Mouse (Mus musculus) forebrain, embryonic 16.5 days (tissue): ENCODE measurements around the gene Gm20518. TPM values are rescaled to one million over a fixed set of nuclear protein-coding genes. Genes with fewer than 3 reads are reported as not detected.

Experiments used
- ATAC-seq: fragments of 200-750 bp; cut with Nextera tagmentation; 2 replicates; pipeline ENCODE4 v1.8.0; 2017; ENCODE audit warnings: mild to moderate bottlenecking, moderate library complexity
- H3K27ac ChIP-seq: fragments of 300-500 bp; sonication (generic); 2 replicates; pipeline ENCODE4 v1.5.1; 2014; ENCODE audit warnings: low read length, control low read depth
- H3K27me3 ChIP-seq: fragments of 300-500 bp; sonication (generic); replicated peaks from 2 replicates; pipeline ENCODE4 v1.6.1; 2014; ENCODE audit warnings: low read length; ENCODE audit not compliant: control insufficient read depth, insufficient read depth
- H3K36me3 ChIP-seq: fragments of 300-500 bp; sonication (generic); 2 replicates; pipeline ENCODE4 v1.6.1; 2014; ENCODE audit not compliant: control insufficient read depth, insufficient read depth
- H3K4me1 ChIP-seq: fragments of 300-500 bp; sonication (generic); replicated peaks from 2 replicates; pipeline ENCODE4 v1.6.1; 2014; ENCODE audit warnings: low read length; ENCODE audit not compliant: control insufficient read depth, insufficient read depth
- H3K4me2 ChIP-seq: fragments of 300-500 bp; sonication (generic); 2 replicates; pipeline ENCODE4 v1.6.1; 2014; ENCODE audit warnings: mild to moderate bottlenecking, low read length, control low read depth
- H3K4me3 ChIP-seq: fragments of 300-500 bp; sonication (generic); replicated peaks from 2 replicates; pipeline ENCODE4 v1.5.1; 2014; ENCODE audit warnings: mild to moderate bottlenecking, low read length, control low read depth
- H3K9ac ChIP-seq: fragments of 300-500 bp; sonication (generic); replicated peaks from 2 replicates; pipeline ENCODE4 v1.6.1; 2014; ENCODE audit warnings: low read depth, low read length, control low read depth
- H3K9me3 ChIP-seq: fragments of 300-500 bp; sonication (generic); 2 replicates; pipeline ENCODE4 v1.6.1; 2016; ENCODE audit warnings: low read length; ENCODE audit not compliant: control insufficient read depth
- WGBS: fragments of 180-500 bp; shearing (Covaris S2); extraction: QIAGEN DNeasy Blood & Tissue Kit; methylation state at CpG from one replicate; pipeline ENCODE4 v1.1.7; 2014; 5-methylcytosine and 5-hydroxymethylcytosine counted together
- polyA plus RNA-seq: library from polyadenylated mRNA; unstranded; fragments of >200 nt; fragmentation: Nextera tagmentation; extraction: Ambion mirVana; gene quantifications from 2 replicates; pipeline ENCODE4 v1.2.1, GENCODE M21; 2015

Gm20518 gene
- polyA plus RNA-seq, 1 experiment from 2014 or later: 1.1 TPM

GRCm38 (mm10) chr16:17911052-17911595 lies 19.7 kb upstream of the Gm20518 start, which contains the start of gene Ess2:
Gene Ess2, minus strand, starts transcription at chr16:17911348.
- peaks cover 12% of the 10 kb centered on the region for H3K36me3 ChIP-seq
- no peaks in the 10 kb centered on the region for H3K9me3 ChIP-seq
- peak within 1 kb of the TSS; percentile 75 for H3K9ac ChIP-seq
- H3K4me1 ChIP-seq: peaks cover 22% of the 10 kb centered on the region
- peak within 1 kb of the TSS; percentile 75 for H3K4me3 ChIP-seq
- peak within 1 kb of the TSS; percentile 80 for H3K4me2 ChIP-seq
- WGBS: under 1% methylated on average over 35 of the region's 35 CpGs
- ATAC-seq: peak; percentile 96
- H3K27me3 ChIP-seq: peaks cover 43% of the 10 kb centered on the region
- H3K27ac ChIP-seq: peak within 1 kb of the TSS; percentile 70; the same call in 1 of the 2 replicates

DNA sequence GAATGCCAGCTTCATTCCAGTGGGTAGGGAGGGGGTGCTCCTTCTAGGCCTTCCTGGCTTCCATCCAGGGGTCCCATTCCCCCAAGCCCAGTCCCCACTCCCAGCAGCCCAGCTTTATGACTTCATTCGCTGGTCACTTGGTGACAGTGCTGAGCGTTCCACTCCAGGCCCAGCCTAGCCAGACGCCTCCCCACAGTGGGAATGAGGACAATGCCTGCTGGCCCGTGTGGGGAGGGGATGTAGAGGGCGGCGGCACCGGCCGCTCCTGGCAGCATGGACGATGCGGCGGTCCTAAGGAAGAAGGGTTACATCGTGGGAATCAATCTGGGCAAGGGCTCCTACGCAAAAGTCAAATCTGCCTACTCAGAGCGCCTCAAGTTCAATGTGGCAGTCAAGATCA lies 7.0 kb upstream of the Gm20518 start, which contains the start of the genes Dgcr2 and Tssk2:
TSS of gene Dgcr2 (minus strand) at position 101 of the 400 bp plus-strand sequence.
TSS of gene Tssk2 (plus strand) at position 176 of the 400 bp plus-strand sequence.
- WGBS: 92% methylated on average over 14 of the region's 14 CpGs
- Histone ChIP-seq H3K36me3 (peaks cover 17% of the 10 kb centered on the region), H3K9me3 (no peaks in the 10 kb centered on the region), H3K4me3 (no peak within 1 kb of the TSS), H3K4me1 (no peaks in the 10 kb centered on the region), H3K4me2 (no peak within 1 kb of the TSS), H3K9ac (no peak within 1 kb of the TSS), H3K27ac (no peak within 1 kb of the TSS), H3K27me3 (no peaks in the 10 kb centered on the region)
- no peak for ATAC-seq

DNA sequence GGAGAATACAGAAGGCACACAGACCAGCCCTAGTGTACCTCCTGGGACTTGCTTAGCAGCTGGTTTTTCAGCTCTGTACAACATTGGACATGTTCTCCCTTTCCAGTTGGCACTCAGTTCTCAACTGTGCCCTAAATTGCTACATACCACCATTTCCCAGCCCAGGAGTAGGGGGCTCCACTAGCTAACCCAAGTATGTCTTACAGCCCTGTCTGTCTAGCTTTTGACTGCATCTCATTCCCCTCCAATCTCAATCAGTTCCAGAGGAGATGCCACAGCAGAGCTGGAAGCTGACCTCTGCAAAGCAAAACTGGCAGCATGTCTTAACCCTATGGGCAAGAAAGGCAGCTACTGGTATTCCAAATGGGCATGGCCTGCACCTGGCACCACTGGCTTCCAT lies 4.6 kb upstream of the Gm20518 start:
- no peak for ATAC-seq

GRCm38 (mm10) chr16:17893923-17894322 lies 2.5 kb upstream of the Gm20518 start, which contains the start of gene Tssk1:
Gene Tssk1, plus strand, starts transcription at chr16:17894223.
- Histone ChIP-seq H3K4me2 (no peak within 1 kb of the TSS), H3K4me1 (peaks cover 24% of the 10 kb centered on the region), H3K36me3 (no peaks in the 10 kb centered on the region), H3K9ac (no peak within 1 kb of the TSS), H3K9me3 (no peaks in the 10 kb centered on the region), H3K27ac (no peak within 1 kb of the TSS), H3K27me3 (no peaks in the 10 kb centered on the region), H3K4me3 (no peak within 1 kb of the TSS)
- 86% methylated on average over 2 of the region's 2 CpGs for WGBS
- no peak for ATAC-seq

More for the DNA sequence above, 4.6 kb upstream of the Gm20518 start:
- Histone ChIP-seq H3K9ac (no peak overlapping the region), H3K4me2 (no peak overlapping the region), H3K36me3 (peaks cover 6% of the 10 kb centered on the region; the same call in 1 of the 2 replicates), H3K4me1 (peaks cover 9% of the 10 kb centered on the region), H3K4me3 (no peak overlapping the region), H3K9me3 (no peaks in the 10 kb centered on the region), H3K27ac (no peak overlapping the region), H3K27me3 (no peaks in the 10 kb centered on the region)

DNA sequence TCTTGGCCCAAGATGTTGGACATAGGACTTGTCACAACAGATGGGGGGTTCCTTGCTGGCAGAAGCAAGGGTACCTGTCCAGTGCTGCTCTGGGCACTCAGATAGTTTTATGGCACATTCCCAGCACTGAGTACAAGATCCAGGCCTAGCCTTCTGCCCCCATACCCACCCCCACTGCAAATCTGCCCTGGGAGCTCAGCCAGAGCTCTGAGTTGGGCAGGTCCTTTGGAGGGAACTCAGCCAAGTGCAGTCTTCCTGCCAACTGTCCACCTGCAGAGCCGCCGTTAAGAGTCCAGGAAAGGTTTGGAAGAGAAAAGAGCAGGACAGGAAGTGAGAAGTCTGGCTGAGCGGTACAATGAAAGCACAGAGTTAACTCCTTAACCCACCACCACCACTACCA lies 1.1 kb upstream of the Gm20518 start:
- no peak overlapping the region for H3K27ac ChIP-seq
- WGBS: 57% methylated on average over 3 of the region's 3 CpGs
- no peaks in the 10 kb centered on the region for H3K27me3 ChIP-seq
- H3K9ac ChIP-seq: no peak overlapping the region
- no peak overlapping the region for H3K4me2 ChIP-seq
- peaks cover 24% of the 10 kb centered on the region for H3K4me1 ChIP-seq
- no peak overlapping the region for H3K4me3 ChIP-seq
- ATAC-seq: no peak
- no peaks in the 10 kb centered on the region for H3K9me3 ChIP-seq
- no peaks in the 10 kb centered on the region for H3K36me3 ChIP-seq

DNA sequence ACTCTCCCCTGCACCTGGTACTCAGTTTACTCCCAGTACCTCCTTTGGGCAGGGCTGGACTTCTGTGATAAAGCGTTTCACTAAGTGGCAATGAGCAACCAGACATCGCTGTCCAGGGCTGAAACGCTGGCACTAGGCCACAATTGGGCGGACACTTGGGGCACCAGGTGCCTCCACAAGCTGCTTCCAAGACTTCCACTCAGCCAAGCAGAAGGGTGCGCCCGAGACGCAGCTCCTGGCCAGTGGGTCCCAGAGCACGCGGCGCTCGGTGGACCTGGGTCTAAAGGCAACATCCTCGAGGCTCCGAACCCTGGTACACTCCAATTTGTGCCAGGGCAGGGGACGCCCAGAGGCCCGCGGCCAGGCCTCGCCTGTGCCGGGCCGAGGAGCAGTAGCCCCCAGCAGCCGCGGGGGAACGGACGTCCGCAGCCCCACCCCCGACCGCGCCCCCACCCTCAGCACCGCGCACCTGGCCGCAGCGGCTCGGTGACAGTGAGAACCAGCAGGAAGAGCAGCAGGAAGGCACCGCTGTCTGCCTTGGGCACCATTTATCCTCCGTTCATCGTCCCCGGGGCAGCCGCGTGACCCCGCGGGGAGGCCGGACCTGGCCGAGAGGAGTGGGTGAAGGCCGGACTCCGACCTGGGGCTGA lies 429 bp downstream of the Gm20518 start:
- peak; percentile 49 for ATAC-seq
- peak overlapping the region; percentile 99 for H3K9ac ChIP-seq
- H3K27ac ChIP-seq: peak overlapping the region; percentile 92
- no peaks in the 10 kb centered on the region for H3K36me3 ChIP-seq
- H3K27me3 ChIP-seq: no peaks in the 10 kb centered on the region
- H3K4me2 ChIP-seq: peak overlapping the region; percentile 87
- WGBS: 1% methylated on average over 42 of the region's 44 CpGs
- H3K4me3 ChIP-seq: peak overlapping the region; percentile 87
- no peaks in the 10 kb centered on the region for H3K9me3 ChIP-seq
- peaks cover 29% of the 10 kb centered on the region for H3K4me1 ChIP-seq

DNA sequence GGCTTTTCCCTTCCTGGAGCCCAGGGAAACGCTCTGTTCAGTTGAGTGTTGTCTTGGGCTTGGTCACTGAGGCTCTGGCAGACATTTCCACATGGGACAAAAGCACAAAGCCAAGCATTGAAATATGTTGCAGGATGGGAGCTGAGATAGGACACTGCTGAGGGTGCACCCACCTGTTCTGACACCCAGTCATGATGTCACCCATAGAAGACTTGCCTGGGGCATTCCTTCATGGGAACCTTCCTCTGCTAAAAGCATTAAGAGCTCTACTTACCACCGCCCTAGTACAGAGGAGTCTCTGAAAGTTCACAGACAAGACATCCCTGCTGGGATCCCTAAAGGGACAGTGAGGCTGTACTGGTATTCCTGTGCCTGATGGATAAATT lies 1.1 kb downstream of the Gm20518 start:
- no peak for ATAC-seq
- Histone ChIP-seq H3K27me3 (no peaks in the 10 kb centered on the region), H3K4me2 (peak overlapping the region; percentile 87), H3K9me3 (no peaks in the 10 kb centered on the region), H3K9ac (peak overlapping the region; percentile 99), H3K27ac (no peak overlapping the region), H3K4me1 (peaks cover 35% of the 10 kb centered on the region), H3K36me3 (no peaks in the 10 kb centered on the region), H3K4me3 (peak overlapping the region; percentile 87)
- WGBS: 41% methylated on average over 2 of the region's 2 CpGs

- Histone ChIP-seq H3K9ac (peak overlapping the region; percentile 99; the same call in 1 of the 2 replicates), H3K4me3 (peak overlapping the region; percentile 87), H3K27ac (no peak overlapping the region), H3K27me3 (no peaks in the 10 kb centered on the region), H3K9me3 (no peaks in the 10 kb centered on the region), H3K4me2 (peak overlapping the region; percentile 87), H3K36me3 (no peaks in the 10 kb centered on the region), H3K4me1 (peaks cover 36% of the 10 kb centered on the region)
- 82% methylated on average over 6 of the region's 6 CpGs for WGBS
- no peak for ATAC-seq
Observed at GRCm38 (mm10) chr16:17889689-17890341, 1.7 kb downstream of the Gm20518 start.

- H3K36me3 ChIP-seq: no peaks in the 10 kb centered on the region
- 92% methylated on average over 6 of the region's 6 CpGs for WGBS
- H3K4me2 ChIP-seq: no peak overlapping the region
- no peak overlapping the region for H3K4me3 ChIP-seq
- H3K4me1 ChIP-seq: peaks cover 12% of the 10 kb centered on the region
- H3K9ac ChIP-seq: no peak overlapping the region
- H3K27ac ChIP-seq: no peak overlapping the region
- no peaks in the 10 kb centered on the region for H3K27me3 ChIP-seq
- no peaks in the 10 kb centered on the region for H3K9me3 ChIP-seq
- no peak for ATAC-seq
Observed at GRCm38 (mm10) chr16:17884116-17884515, 7.4 kb downstream of the Gm20518 start.
